Comparison of ENCODE assay signal across 30 mouse cellular contexts in genomic region chr1:126612916-126613315, GRCm38 (mm10).
A peak's percentile ranks its signal among the peaks of the same experiment; 100 is the strongest.
DNase-seq lines count a peak whose midpoint lies in the region; ATAC-seq and TF ChIP-seq lines count a peak whose summit lies in the region.
"Had no signal": no experiment of that assay in that cellular context is flagged by ENCODE, and none has a peak within 500 bp of the region (broad histone marks: within the 10 kb centered on the region; RNA-seq: fewer than 3 reads in every experiment).

No protein-coding gene starts in this region.

- no peak overlapping the region for H3K27ac ChIP-seq in kidney, postnatal 0 days
- no peak overlapping the region for H3K27ac ChIP-seq in midbrain, postnatal 0 days (ENCODE audit: low read depth, low read length)
- no peak overlapping the region for H3K27ac ChIP-seq in midbrain, embryonic 13.5 days
- no peak overlapping the region for H3K27ac ChIP-seq in stomach, postnatal 0 days (replicated peaks)
- no peak overlapping the region for H3K27ac ChIP-seq in forebrain, embryonic 10.5 days
- no peak overlapping the region for H3K27ac ChIP-seq in forebrain, embryonic 12.5 days
- H3K27ac ChIP-seq: embryonic facial prominence, embryonic 12.5 days; heart, embryonic 13.5 days; hindbrain, embryonic 13.5 days; limb, embryonic 13.5 days; liver, embryonic 15.5 days; midbrain, embryonic 12.5 days; neural tube, embryonic 12.5 days had no signal

- no peaks in the 10 kb centered on the region for H3K27me3 ChIP-seq in kidney, postnatal 0 days (ENCODE audit: insufficient read depth, low read length)
- no peaks in the 10 kb centered on the region for H3K27me3 ChIP-seq in midbrain, postnatal 0 days (ENCODE audit: insufficient read depth, low read length)
- H3K27me3 ChIP-seq in midbrain, embryonic 13.5 days, result no peaks in the 10 kb centered on the region
- H3K27me3 ChIP-seq in Patski, result no peaks in the 10 kb centered on the region
- no peaks in the 10 kb centered on the region for H3K27me3 ChIP-seq in stomach, postnatal 0 days (ENCODE audit: control insufficient read depth, insufficient read depth, low read length)
- H3K27me3 ChIP-seq in forebrain, embryonic 10.5 days (ENCODE audit: poor library complexity, severe bottlenecking), result no peaks in the 10 kb centered on the region
- no peaks in the 10 kb centered on the region for H3K27me3 ChIP-seq in forebrain, embryonic 12.5 days
- H3K27me3 ChIP-seq: CH12.LX; embryonic facial prominence, embryonic 12.5 days; heart, embryonic 13.5 days; hindbrain, embryonic 13.5 days; limb, embryonic 13.5 days; liver, embryonic 15.5 days; midbrain, embryonic 12.5 days; neural tube, embryonic 12.5 days had no signal

- no peak overlapping the region for H3K4me3 ChIP-seq in kidney, postnatal 0 days (replicated peaks; ENCODE audit: low read depth, low read length)
- no peak overlapping the region for H3K4me3 ChIP-seq in midbrain, postnatal 0 days (ENCODE audit: low read depth, low read length)
- H3K4me3 ChIP-seq in midbrain, embryonic 13.5 days (replicated peaks), result no peak overlapping the region
- no peak overlapping the region for H3K4me3 ChIP-seq in stomach, postnatal 0 days (ENCODE audit: low read depth, low read length)
- H3K4me3 ChIP-seq in forebrain, embryonic 10.5 days, result no peak overlapping the region
- H3K4me3 ChIP-seq in forebrain, embryonic 12.5 days (replicated peaks), result no peak overlapping the region
- H3K4me3 ChIP-seq: embryonic facial prominence, embryonic 12.5 days; heart, embryonic 13.5 days; hindbrain, embryonic 13.5 days; limb, embryonic 13.5 days; liver, embryonic 15.5 days; midbrain, embryonic 12.5 days; neural tube, embryonic 12.5 days had no signal

- H3K4me2 ChIP-seq in kidney, postnatal 0 days (ENCODE audit: low read length), result no peak overlapping the region
- H3K4me2 ChIP-seq in midbrain, postnatal 0 days (ENCODE audit: low read depth, low read length, poor library complexity, severe bottlenecking), result no peak overlapping the region
- no peak overlapping the region for H3K4me2 ChIP-seq in midbrain, embryonic 13.5 days (replicated peaks)
- H3K4me2 ChIP-seq in stomach, postnatal 0 days (replicated peaks; ENCODE audit: low read depth), result no peak overlapping the region
- no peak overlapping the region for H3K4me2 ChIP-seq in forebrain, embryonic 12.5 days
- H3K4me2 ChIP-seq: embryonic facial prominence, embryonic 12.5 days; heart, embryonic 13.5 days; hindbrain, embryonic 13.5 days; limb, embryonic 13.5 days; liver, embryonic 15.5 days; midbrain, embryonic 12.5 days; neural tube, embryonic 12.5 days had no signal

- H3K9me3 ChIP-seq in kidney, postnatal 0 days (replicated peaks; ENCODE audit: low read length), result no peaks in the 10 kb centered on the region
- H3K9me3 ChIP-seq in midbrain, postnatal 0 days (ENCODE audit: low read length), result no peaks in the 10 kb centered on the region
- H3K9me3 ChIP-seq in midbrain, embryonic 13.5 days, result no peaks in the 10 kb centered on the region; the same call in 1 of the 2 replicates
- H3K9me3 ChIP-seq in stomach, postnatal 0 days (ENCODE audit: control insufficient read depth, low read length), result no peaks in the 10 kb centered on the region
- no peaks in the 10 kb centered on the region; the same call in 1 of the 2 replicates for H3K9me3 ChIP-seq in forebrain, embryonic 10.5 days
- H3K9me3 ChIP-seq in forebrain, embryonic 12.5 days, result no peaks in the 10 kb centered on the region
- H3K9me3 ChIP-seq: embryonic facial prominence, embryonic 12.5 days; limb, embryonic 13.5 days; liver, embryonic 15.5 days; midbrain, embryonic 12.5 days; neural tube, embryonic 12.5 days had no signal

- no peak for ATAC-seq in kidney, postnatal 0 days (replicated peaks; ENCODE audit: low FRiP score, low read depth)
- ATAC-seq in midbrain, postnatal 0 days (ENCODE audit: low FRiP score), result no peak
- ATAC-seq in midbrain, embryonic 13.5 days, result no peak
- ATAC-seq in Patski, result no peak
- ATAC-seq in stomach, postnatal 0 days (ENCODE audit: low FRiP score, low TSS enrichment), result no peak
- no peak for ATAC-seq in forebrain, embryonic 12.5 days (ENCODE audit: low FRiP score)
- ATAC-seq: activated CD4-positive, CD25-positive, alpha-beta regulatory T cell, adult 4 months; forebrain, embryonic 14.5 days; inflammation-experienced regulatory T-cells, adult 6 months had no signal

- POLR2A ChIA-PET in Patski (lab: Charles Lee), result no interaction called here

- WGBS in kidney, postnatal 0 days, result 82% methylated on average over 4 of the region's 4 CpGs
- 81% methylated on average over 4 of the region's 4 CpGs for WGBS in midbrain, postnatal 0 days
- WGBS in midbrain, embryonic 13.5 days, result 80% methylated on average over 4 of the region's 4 CpGs
- 84% methylated on average over 4 of the region's 4 CpGs for WGBS in stomach, postnatal 0 days
- 84% methylated on average over 4 of the region's 4 CpGs for WGBS in forebrain, embryonic 10.5 days
- WGBS in forebrain, embryonic 12.5 days, result 66% methylated on average over 4 of the region's 4 CpGs

- CTCF ChIA-PET in Patski (lab: Charles Lee), result interaction anchor here (0.9 kb wide), 1 partner anchor 30 kb away, joined by 3 read pairs; no protein-coding TSS in a partner anchor

- H3K9ac ChIP-seq in kidney, postnatal 0 days (ENCODE audit: low read depth, low read length), result no peak overlapping the region
- H3K9ac ChIP-seq in midbrain, postnatal 0 days (replicated peaks; ENCODE audit: low read length, poor library complexity, severe bottlenecking), result no peak overlapping the region
- H3K9ac ChIP-seq in midbrain, embryonic 13.5 days (replicated peaks), result no peak overlapping the region
- H3K9ac ChIP-seq in stomach, postnatal 0 days (ENCODE audit: low read length), result no peak overlapping the region
- H3K9ac ChIP-seq in forebrain, embryonic 12.5 days, result no peak overlapping the region
- H3K9ac ChIP-seq: embryonic facial prominence, embryonic 12.5 days; heart, embryonic 13.5 days; hindbrain, embryonic 13.5 days; limb, embryonic 13.5 days; liver, embryonic 15.5 days; midbrain, embryonic 12.5 days; neural tube, embryonic 12.5 days had no signal

- H3K4me1 ChIP-seq in kidney, postnatal 0 days (replicated peaks; ENCODE audit: insufficient read depth, low read length), result no peaks in the 10 kb centered on the region
- H3K4me1 ChIP-seq in midbrain, postnatal 0 days (ENCODE audit: insufficient read depth, low read length), result no peaks in the 10 kb centered on the region
- H3K4me1 ChIP-seq in midbrain, embryonic 13.5 days (replicated peaks), result no peaks in the 10 kb centered on the region
- no peaks in the 10 kb centered on the region for H3K4me1 ChIP-seq in stomach, postnatal 0 days (replicated peaks; ENCODE audit: control insufficient read depth, insufficient read depth)
- peaks cover 4% of the 10 kb centered on the region for H3K4me1 ChIP-seq in forebrain, embryonic 10.5 days
- no peaks in the 10 kb centered on the region for H3K4me1 ChIP-seq in forebrain, embryonic 12.5 days
- H3K4me1 ChIP-seq: embryonic facial prominence, embryonic 12.5 days; hindbrain, embryonic 13.5 days; liver, embryonic 15.5 days; midbrain, embryonic 12.5 days; neural tube, embryonic 12.5 days had no signal

- no peak for TF ChIP-seq EP300 in stomach, postnatal 0 days (optimal IDR thresholded peaks at IDR 0.05)

- peak; percentile 17; the same call in 1 of the 2 replicates for TF ChIP-seq CTCF in kidney, postnatal 0 days (IDR thresholded peaks at IDR 0.05; ENCODE audit: low read depth)
- TF ChIP-seq CTCF in midbrain, postnatal 0 days (IDR thresholded peaks at IDR 0.05), result peak; percentile 29
- peak; percentile 51 for TF ChIP-seq CTCF in Patski (IDR thresholded peaks at IDR 0.05)
- peak; percentile 25; the same call in 1 of the 2 replicates for TF ChIP-seq CTCF in stomach, postnatal 0 days (IDR thresholded peaks at IDR 0.05; ENCODE audit: low read depth)

- no peaks in the 10 kb centered on the region for H3K36me3 ChIP-seq in kidney, postnatal 0 days (ENCODE audit: insufficient read depth, low read length)
- H3K36me3 ChIP-seq in midbrain, postnatal 0 days (ENCODE audit: insufficient read depth, low read length), result no peaks in the 10 kb centered on the region
- H3K36me3 ChIP-seq in midbrain, embryonic 13.5 days, result no peaks in the 10 kb centered on the region
- no peaks in the 10 kb centered on the region for H3K36me3 ChIP-seq in stomach, postnatal 0 days (ENCODE audit: control insufficient read depth, insufficient read depth, low read length)
- no peaks in the 10 kb centered on the region for H3K36me3 ChIP-seq in forebrain, embryonic 10.5 days (replicated peaks)
- H3K36me3 ChIP-seq in forebrain, embryonic 12.5 days (replicated peaks), result no peaks in the 10 kb centered on the region
- H3K36me3 ChIP-seq: embryonic facial prominence, embryonic 12.5 days; heart, embryonic 13.5 days; hindbrain, embryonic 13.5 days; limb, embryonic 13.5 days; liver, embryonic 15.5 days; midbrain, embryonic 12.5 days; neural tube, embryonic 12.5 days had no signal

- in situ Hi-C loops in Patski (cut with MboI; ENCODE audit: low pct_unique_long_range_greater_than_20kb), result no loop called here

- DNase-seq in kidney, postnatal 0 days (ENCODE audit: low spot score), result no peak
- DNase-seq in kidney, adult 11 months, result no peak
- DNase-seq in midbrain, postnatal 0 days (ENCODE audit: low spot score), result no peak
- no peak for DNase-seq in Patski (ENCODE audit: low read depth, low spot score)
- no peak for DNase-seq in stomach, postnatal 0 days (ENCODE audit: low spot score)
- DNase-seq in forebrain, embryonic 10.5 days (ENCODE audit: extremely low spot score, low spot score), result no peak
- DNase-seq: adrenal gland, adult 8-10 months; B cell, adult 2 months; cerebellum, adult 2 months; cerebellum, postnatal 25 days; gastrocnemius, postnatal 14 days; heart, adult 18-20 months; kidney, adult 9 months; kidney, postnatal 25 days; lung, postnatal 10 days; right cerebral cortex, postnatal 25 days; spleen, adult 18-20 months had no signal
